In the genomic region with DNA sequence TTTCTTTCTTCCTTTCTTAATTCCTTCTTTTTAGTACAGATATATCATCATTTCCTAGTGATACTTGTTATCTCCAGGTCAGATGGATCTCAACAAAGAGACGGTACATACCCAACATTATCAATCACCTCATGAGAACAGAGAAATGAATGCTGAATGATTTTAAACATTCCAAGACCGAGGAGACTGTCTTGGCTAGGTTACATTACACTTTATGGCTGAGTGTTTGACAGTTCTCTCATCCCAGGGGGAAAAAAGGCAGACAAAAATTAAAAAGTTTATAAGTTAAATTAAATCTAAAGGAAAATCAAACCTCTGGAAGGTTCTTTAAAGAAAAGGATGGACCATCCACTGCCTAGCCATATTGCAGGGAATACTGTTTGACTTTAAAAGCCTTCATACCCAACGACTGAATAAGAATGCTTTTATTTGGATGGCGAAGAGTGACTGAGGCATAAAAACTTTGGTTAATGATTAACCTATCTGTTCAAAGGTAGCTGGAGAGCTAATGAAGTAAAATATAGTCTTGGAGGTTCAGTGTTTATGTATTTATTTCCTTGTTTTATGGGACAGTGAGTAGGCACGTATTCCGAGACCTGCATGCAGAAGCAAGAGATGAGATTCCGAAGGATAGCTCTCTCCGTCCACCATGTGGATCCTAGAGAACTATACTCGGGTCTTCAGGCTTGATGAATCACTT, we compare ENCODE assay signal across 9 mouse cellular contexts.
"Had no signal": no experiment of that assay in that cellular context is flagged by ENCODE, and none has a peak within 500 bp of the region (broad histone marks: within the 10 kb centered on the region; RNA-seq: fewer than 3 reads in every experiment).

No protein-coding gene starts in this region.

- H3K36me3 ChIP-seq: limb, embryonic 15.5 days; midbrain, embryonic 13.5 days had no signal

- ATAC-seq: lung, postnatal 0 days; midbrain, embryonic 13.5 days had no signal

- H3K4me1 ChIP-seq: limb, embryonic 15.5 days; midbrain, embryonic 13.5 days had no signal

- DNase-seq: lung, adult 18-20 months; lung, postnatal 36 days; right cerebral cortex, postnatal 14 days; thymus, postnatal 36 days had no signal

- H3K4me2 ChIP-seq: hindbrain, embryonic 14.5 days; limb, embryonic 15.5 days; midbrain, embryonic 13.5 days had no signal

- H3K9me3 ChIP-seq: limb, embryonic 15.5 days; midbrain, embryonic 13.5 days had no signal

- H3K9ac ChIP-seq: hindbrain, embryonic 14.5 days; limb, embryonic 15.5 days; liver, embryonic 14.5 days; midbrain, embryonic 13.5 days had no signal

- H3K27ac ChIP-seq: hindbrain, embryonic 14.5 days; limb, embryonic 15.5 days; liver, embryonic 14.5 days; midbrain, embryonic 13.5 days had no signal

- H3K4me3 ChIP-seq: limb, embryonic 15.5 days; midbrain, embryonic 13.5 days had no signal

- H3K27me3 ChIP-seq: limb, embryonic 15.5 days; midbrain, embryonic 13.5 days had no signal
